Mouse (Mus musculus) granulocyte monocyte progenitor cell, adult 5-6 weeks (primary cell): ENCODE measurements at regions not wholly inside any gene's neighbourhood (a gene's known extent, or its start where the extent isn't known, plus 50 kb on each side); places are given as distances from the start of the nearest gene placed in this dataset.

ENCODE experiments used
- ATAC-seq: replicated peaks from 2 replicates; pipeline ENCODE4 v1.8.0; 2016; ENCODE audit warnings: mild to moderate bottlenecking, moderate TSS enrichment, inconsistent platforms; ENCODE audit not compliant: poor library complexity, severe bottlenecking

DNA sequence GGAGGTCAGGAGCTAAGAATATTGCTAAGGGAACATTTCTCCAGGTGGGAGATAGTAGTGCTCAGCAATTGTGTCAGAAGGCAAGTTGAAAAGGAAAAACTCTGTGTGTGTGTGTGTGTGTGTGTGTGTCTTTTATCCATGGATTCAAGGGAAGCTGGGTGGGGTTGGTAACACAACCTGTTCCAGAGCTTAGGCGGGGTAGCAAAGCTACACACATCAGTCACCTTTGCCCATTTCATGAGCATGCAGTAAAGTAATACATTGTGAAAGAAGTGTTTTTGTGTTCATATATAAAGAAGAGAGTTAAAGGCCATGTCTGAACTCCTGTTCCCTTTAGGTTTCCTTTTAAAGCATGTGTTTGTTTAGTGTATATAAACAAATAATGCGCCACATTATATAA is 128.2 kb downstream of the Ddx11 start:
- ATAC-seq: no peak

- no peak for ATAC-seq
Measured at GRCm38 (mm10) chr17:66252926-66253325, 129.6 kb downstream of the Ddx11 start.

DNA sequence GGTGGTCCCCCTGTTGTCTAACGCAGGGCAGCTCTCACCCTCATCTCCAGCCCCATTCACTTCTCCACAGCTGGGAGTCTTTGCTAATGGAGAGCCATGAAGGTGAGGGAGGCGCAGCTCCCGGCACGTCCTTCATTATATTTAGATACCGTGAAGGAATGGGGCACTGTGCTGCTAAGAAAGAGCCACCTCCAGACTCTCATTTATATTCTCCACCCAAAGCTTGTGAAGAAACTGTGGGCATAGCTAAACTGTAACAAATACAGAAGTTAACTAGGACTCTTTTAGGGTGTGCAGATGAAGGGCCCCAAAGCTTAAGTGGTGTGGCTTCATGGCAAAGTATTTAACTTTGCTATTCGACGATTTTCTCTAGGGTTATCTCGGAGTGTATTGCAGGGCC is 136.4 kb downstream of the Ddx11 start:
- ATAC-seq: no peak

GRCm38 (mm10) chr17:66262681-66263240 is 139.4 kb downstream of the Ddx11 start:
- ATAC-seq: no peak

- ATAC-seq: no peak
Measured at GRCm38 (mm10) chr17:66263405-66263804, 140.1 kb downstream of the Ddx11 start.

DNA sequence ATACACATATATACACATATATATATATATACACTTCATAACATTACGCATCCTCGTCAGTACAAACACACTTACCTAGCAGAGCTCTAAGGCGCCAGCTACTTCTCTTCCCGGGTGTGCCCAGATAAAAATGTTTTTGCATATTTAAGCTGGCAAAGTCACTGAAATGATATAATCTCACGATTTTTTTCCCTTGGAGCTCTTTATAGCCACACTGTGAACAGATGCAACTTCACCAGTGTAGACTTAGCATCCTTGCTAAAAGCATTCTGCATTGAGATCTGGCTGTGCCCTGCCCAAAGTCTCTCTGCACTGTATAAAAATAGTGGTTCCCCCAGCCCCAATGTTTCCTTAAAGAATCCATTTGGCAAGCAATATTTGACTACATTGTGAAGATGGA is 143.5 kb downstream of the Ddx11 start:
- no peak for ATAC-seq

- ATAC-seq: no peak
Measured at GRCm38 (mm10) chr17:66267831-66268230, 144.5 kb downstream of the Ddx11 start.

GRCm38 (mm10) chr17:66269567-66269966 is 146.2 kb downstream of the Ddx11 start:
- ATAC-seq: no peak

DNA sequence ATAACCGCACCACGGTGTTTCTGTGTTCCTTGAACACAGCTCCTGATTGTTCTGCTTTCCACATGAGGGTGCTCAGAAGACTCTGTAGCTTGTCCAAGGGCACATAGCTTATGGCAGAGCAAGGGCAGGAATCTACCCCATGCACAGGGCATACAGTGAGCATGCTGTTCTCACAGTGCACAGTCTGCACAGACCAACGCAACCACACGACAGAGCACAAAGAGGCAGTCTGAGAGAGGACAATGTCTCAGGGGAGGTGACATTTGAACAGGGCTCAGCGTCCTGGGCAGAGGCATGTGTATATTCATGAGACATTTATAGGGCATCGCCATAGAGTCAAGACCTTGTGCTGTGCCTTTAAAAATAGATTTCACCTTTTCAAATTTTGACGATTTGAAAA is 148.6 kb downstream of the Ddx11 start:
- no peak for ATAC-seq

GRCm38 (mm10) chr17:66276778-66277177 is 153.5 kb downstream of the Ddx11 start:
- ATAC-seq: no peak

DNA sequence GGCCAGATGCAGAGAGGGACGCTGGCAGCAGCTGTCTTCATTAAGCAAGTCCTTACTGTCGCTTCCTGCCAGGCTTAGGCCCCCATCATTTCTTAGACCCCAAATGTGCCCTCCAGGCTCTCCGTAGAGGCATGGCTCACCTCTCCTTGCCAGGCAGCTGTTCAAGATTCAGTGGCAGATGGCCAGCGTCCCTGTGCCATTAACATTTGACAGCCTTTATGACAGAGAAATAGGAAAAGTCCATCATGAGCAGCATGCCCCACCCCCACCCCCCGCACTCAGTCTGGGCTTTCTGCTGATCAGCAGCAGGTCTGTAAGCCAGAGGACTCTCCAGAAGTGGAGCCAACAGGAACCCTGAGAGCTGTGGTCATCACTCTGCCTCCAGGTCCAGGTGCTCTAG is 154.7 kb downstream of the Ddx11 start:
- ATAC-seq: no peak

DNA sequence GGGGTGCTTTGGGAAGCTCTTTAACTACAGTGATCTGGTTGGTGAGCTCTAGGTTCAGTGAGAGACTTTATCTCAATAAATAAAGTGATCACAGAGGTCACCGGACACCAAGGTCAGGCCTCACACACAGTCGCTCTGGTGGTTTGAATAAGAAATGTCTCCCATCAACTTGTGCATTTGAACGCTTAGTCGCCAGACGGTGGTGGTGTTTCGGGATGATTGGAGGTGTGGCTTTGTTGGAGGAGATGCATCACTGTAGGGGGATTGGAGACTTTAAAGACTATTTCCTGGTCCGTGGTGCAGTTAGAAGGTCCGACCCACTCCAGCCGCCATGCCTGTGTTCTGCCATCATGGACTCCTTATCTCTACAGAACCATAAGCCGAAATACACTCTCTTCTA is 162.0 kb downstream of the Ddx11 start:
- no peak for ATAC-seq
